Mouse (Mus musculus) lung, embryonic 14.5 days (tissue): ENCODE measurements around the gene Tmem170b. TPM values are rescaled to one million over a fixed set of nuclear protein-coding genes. Genes with fewer than 3 reads are reported as not detected.

Experiments used
- ATAC-seq: fragments of 200-750 bp; cut with Nextera tagmentation; 2 replicates; pipeline ENCODE4 v1.8.0; 2017; ENCODE audit warnings: mild to moderate bottlenecking, moderate TSS enrichment, moderate library complexity; ENCODE audit not compliant: insufficient read depth
- DNase-seq: peaks from one replicate; pipeline ENCODE4 v3.0.0-alpha.2; 2015
- H3K27ac ChIP-seq: fragments of 300-500 bp; sonication (generic); 2 replicates; pipeline ENCODE4 v1.5.1; 2014; ENCODE audit warnings: low read depth, mild to moderate bottlenecking, moderate library complexity
- H3K27me3 ChIP-seq: fragments of 300-500 bp; sonication (generic); 2 replicates; pipeline ENCODE4 v1.6.1; 2014; ENCODE audit warnings: low read length, control low read depth; ENCODE audit not compliant: insufficient read depth
- H3K36me3 ChIP-seq: fragments of 300-500 bp; sonication (generic); 2 replicates; pipeline ENCODE4 v1.6.1; 2014; ENCODE audit warnings: control low read depth; ENCODE audit not compliant: insufficient read depth
- H3K4me1 ChIP-seq: fragments of 300-500 bp; sonication (generic); 2 replicates; pipeline ENCODE4 v1.6.1; 2014; ENCODE audit warnings: antibody characterized with exemption, control low read depth; ENCODE audit not compliant: insufficient read depth
- H3K4me2 ChIP-seq: fragments of 300-500 bp; sonication (generic); 2 replicates; pipeline ENCODE4 v1.6.1; 2014; ENCODE audit warnings: mild to moderate bottlenecking
- H3K4me3 ChIP-seq: fragments of 300-500 bp; sonication (generic); 2 replicates; pipeline ENCODE4 v1.5.1; 2014; ENCODE audit warnings: low read depth, low read length
- H3K9ac ChIP-seq: fragments of 300-500 bp; sonication (generic); 2 replicates; pipeline ENCODE4 v1.6.1; 2014
- H3K9me3 ChIP-seq: fragments of 300-500 bp; sonication (generic); 2 replicates; pipeline ENCODE4 v1.6.1; 2016; ENCODE audit warnings: low read depth, low read length, control low read depth
- CTCF ChIP-seq: IDR thresholded peaks from 2 replicates; pipeline ENCODE4 v1.5.1; 2016; ENCODE audit warnings: antibody characterized with exemption, low read depth
- WGBS: fragments of 180-500 bp; shearing (Covaris S2); extraction: QIAGEN DNeasy Blood & Tissue Kit; methylation state at CpG from one replicate; pipeline ENCODE4 v1.1.7; 2014; 5-methylcytosine and 5-hydroxymethylcytosine counted together
- polyA plus RNA-seq: library from polyadenylated mRNA; unstranded; fragments of >200 nt; fragmentation: Nextera tagmentation; extraction: Ambion mirVana; gene quantifications from 2 replicates; pipeline ENCODE4 v1.2.1, GENCODE M21; 2014

Gene Tmem170b
- polyA plus RNA-seq, 1 experiment from 2014 or later = 13.8 TPM

DNA sequence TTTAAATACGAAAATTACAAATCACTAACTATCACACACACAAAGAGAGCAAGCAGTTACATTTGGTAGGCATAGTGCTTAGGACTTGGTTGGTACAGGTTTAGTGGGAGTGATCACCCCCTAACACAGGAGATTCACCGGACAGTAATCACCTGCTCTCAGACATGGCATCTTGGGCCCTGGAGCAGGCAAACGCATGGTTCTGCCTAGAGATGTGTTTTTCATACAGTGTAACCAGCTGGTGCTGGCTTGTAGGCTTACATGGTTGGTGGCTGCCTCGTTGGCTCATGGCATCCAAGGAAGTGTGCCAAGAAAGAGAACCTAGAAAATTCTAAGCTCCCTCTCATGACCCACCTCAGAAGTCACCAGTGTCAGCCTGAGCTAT, 33.4 kb upstream of the Tmem170b start:
- TF ChIP-seq CTCF = no peak
- Histone ChIP-seq H3K9me3 (no peaks in the 10 kb centered on the region; the same call in 1 of the 2 replicates), H3K36me3 (no peaks in the 10 kb centered on the region), H3K4me2 (no peak overlapping the region), H3K4me3 (no peak overlapping the region), H3K27ac (no peak overlapping the region), H3K27me3 (no peaks in the 10 kb centered on the region), H3K9ac (no peak overlapping the region), H3K4me1 (0 out of 2 replicates have a peak, but pooled peaks cover 6% of the 10 kb centered on the region)
- no peak for DNase-seq
- ATAC-seq = no peak
- 48% methylated on average over 4 of the region's 4 CpGs for WGBS

DNA sequence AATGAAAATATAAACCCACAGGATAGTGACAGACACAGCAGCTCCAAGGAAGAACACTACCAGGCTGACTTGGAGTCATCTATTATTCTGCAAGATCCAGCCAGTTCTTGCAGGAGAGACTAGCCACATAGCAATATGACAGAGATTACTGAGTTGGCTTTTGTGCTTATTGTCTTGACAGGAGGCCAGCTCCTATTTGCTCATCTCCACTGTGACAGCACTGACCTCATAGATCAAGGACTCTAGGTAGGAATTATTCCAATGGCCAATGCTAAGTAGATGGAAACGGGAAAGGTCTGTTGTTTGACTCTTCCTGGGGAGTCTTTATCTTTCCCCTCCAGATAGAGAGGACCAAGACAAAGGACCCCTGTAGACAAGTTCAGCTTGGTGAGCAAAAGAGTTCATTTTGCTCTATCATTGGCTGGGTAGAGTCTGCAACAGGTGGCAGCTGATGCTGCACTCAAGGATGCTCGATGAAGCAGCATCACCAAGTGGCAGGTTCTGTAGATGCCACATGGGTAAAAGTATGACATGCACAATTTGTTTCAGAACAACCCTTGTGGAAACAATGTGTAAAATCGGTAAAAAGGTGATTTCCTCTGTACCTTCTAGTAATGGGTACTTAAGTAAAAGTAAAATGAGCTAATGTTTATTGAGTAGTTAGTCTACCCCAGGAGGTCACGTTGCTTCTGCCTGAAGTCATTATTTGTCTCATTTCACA, 32.4 kb upstream of the Tmem170b start:
- no peak overlapping the region for H3K4me2 ChIP-seq
- 38% methylated on average over 4 of the region's 4 CpGs for WGBS
- no peak overlapping the region for H3K4me3 ChIP-seq
- H3K27ac ChIP-seq = no peak overlapping the region
- H3K4me1 ChIP-seq = 0 out of 2 replicates have a peak, but pooled peaks cover 6% of the 10 kb centered on the region
- H3K9me3 ChIP-seq = no peaks in the 10 kb centered on the region; the same call in 1 of the 2 replicates
- TF ChIP-seq CTCF = no peak
- no peak for DNase-seq
- no peaks in the 10 kb centered on the region for H3K27me3 ChIP-seq
- ATAC-seq = no peak
- H3K9ac ChIP-seq = no peak overlapping the region
- no peaks in the 10 kb centered on the region for H3K36me3 ChIP-seq

GRCm38 (mm10) chr13:41581058-41581457, 24.6 kb upstream of the Tmem170b start:
- 56% methylated on average over 4 of the region's 4 CpGs for WGBS
- Histone ChIP-seq H3K9ac (no peak overlapping the region), H3K36me3 (no peaks in the 10 kb centered on the region), H3K27me3 (no peaks in the 10 kb centered on the region), H3K4me1 (no peaks in the 10 kb centered on the region), H3K27ac (no peak overlapping the region), H3K4me2 (no peak overlapping the region), H3K9me3 (no peaks in the 10 kb centered on the region; the same call in 1 of the 2 replicates), H3K4me3 (no peak overlapping the region)
- TF ChIP-seq CTCF = no peak
- ATAC-seq = peak; percentile 70; the same call in 1 of the 2 replicates
- DNase-seq = peak; percentile 45

DNA sequence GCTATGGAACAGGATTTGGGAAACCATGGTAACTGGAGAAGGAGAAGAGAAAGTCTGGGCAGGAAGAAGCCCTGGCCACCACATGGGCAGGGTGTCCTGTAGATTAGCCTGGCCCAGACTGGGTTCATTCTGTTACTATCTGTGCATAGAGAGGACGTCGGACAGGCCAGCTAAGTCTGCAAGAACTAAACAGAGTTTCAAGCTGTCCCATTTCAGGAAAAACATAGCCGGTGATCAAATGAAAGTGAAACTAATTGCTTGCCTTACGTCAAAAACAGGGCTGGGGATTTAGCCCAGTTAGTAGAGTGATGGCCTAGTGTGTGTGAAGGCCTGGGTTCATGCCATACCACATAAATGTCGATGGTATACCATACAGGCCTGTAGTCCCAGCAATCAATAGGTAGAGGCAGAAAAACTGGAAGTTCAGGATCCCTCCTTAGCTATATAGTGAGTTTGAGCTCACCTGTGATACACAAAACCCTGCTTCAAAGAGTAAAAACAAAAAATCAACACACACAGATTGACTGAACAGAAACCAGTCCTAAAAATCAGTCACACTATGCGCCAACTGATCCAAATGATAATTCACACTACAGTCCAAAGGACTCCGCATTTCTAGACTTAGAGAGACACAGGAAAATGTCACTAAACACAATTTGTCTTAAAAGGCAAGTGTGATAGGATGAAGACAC, 21.9 kb upstream of the Tmem170b start:
- H3K9me3 ChIP-seq = no peaks in the 10 kb centered on the region
- H3K9ac ChIP-seq = no peak overlapping the region
- 75% methylated on average over 7 of the region's 7 CpGs for WGBS
- no peak overlapping the region for H3K27ac ChIP-seq
- no peak overlapping the region for H3K4me3 ChIP-seq
- DNase-seq = no peak
- TF ChIP-seq CTCF = no peak
- no peaks in the 10 kb centered on the region for H3K27me3 ChIP-seq
- H3K4me2 ChIP-seq = no peak overlapping the region
- no peaks in the 10 kb centered on the region for H3K36me3 ChIP-seq
- no peak for ATAC-seq
- no peaks in the 10 kb centered on the region for H3K4me1 ChIP-seq

- no peak for DNase-seq
- no peak overlapping the region for H3K4me3 ChIP-seq
- no peak for TF ChIP-seq CTCF
- 83% methylated on average over 3 of the region's 3 CpGs for WGBS
- no peak overlapping the region for H3K9ac ChIP-seq
- H3K36me3 ChIP-seq = no peaks in the 10 kb centered on the region
- no peaks in the 10 kb centered on the region for H3K9me3 ChIP-seq
- no peak overlapping the region for H3K4me2 ChIP-seq
- ATAC-seq = no peak
- no peaks in the 10 kb centered on the region for H3K4me1 ChIP-seq
- no peaks in the 10 kb centered on the region for H3K27me3 ChIP-seq
- no peak overlapping the region for H3K27ac ChIP-seq
Observed at GRCm38 (mm10) chr13:41584358-41584680, 21.4 kb upstream of the Tmem170b start.

GRCm38 (mm10) chr13:41584896-41585295, 20.8 kb upstream of the Tmem170b start:
- Histone ChIP-seq H3K4me2 (no peak overlapping the region), H3K4me3 (no peak overlapping the region), H3K27me3 (no peaks in the 10 kb centered on the region), H3K9me3 (no peaks in the 10 kb centered on the region), H3K9ac (no peak overlapping the region), H3K4me1 (no peaks in the 10 kb centered on the region), H3K27ac (no peak overlapping the region), H3K36me3 (no peaks in the 10 kb centered on the region)
- ATAC-seq (no peak), DNase-seq (no peak)
- 64% methylated on average over 4 of the region's 4 CpGs for WGBS
- no peak for TF ChIP-seq CTCF

GRCm38 (mm10) chr13:41596678-41597077, 9.0 kb upstream of the Tmem170b start:
- 49% methylated on average over 2 of the region's 2 CpGs for WGBS
- DNase-seq (peak; percentile 74), ATAC-seq (no peak)
- H3K9ac ChIP-seq = no peak overlapping the region
- H3K27ac ChIP-seq = peak overlapping the region; percentile 46; the same call in 1 of the 2 replicates
- no peak for TF ChIP-seq CTCF
- H3K27me3 ChIP-seq = no peaks in the 10 kb centered on the region
- no peaks in the 10 kb centered on the region for H3K9me3 ChIP-seq
- no peaks in the 10 kb centered on the region for H3K4me1 ChIP-seq
- no peak overlapping the region for H3K4me3 ChIP-seq
- H3K36me3 ChIP-seq = no peaks in the 10 kb centered on the region
- H3K4me2 ChIP-seq = no peak overlapping the region
